Mouse (Mus musculus) intestine, postnatal 0 days (tissue): ENCODE measurements around the gene Grin3a. TPM values are rescaled to one million over a fixed set of nuclear protein-coding genes. Genes with fewer than 3 reads are reported as not detected.

ENCODE experiments used
- ATAC-seq: fragments of 200-750 bp; cut with Nextera tagmentation; 2 replicates; pipeline ENCODE4 v1.8.0; 2017; ENCODE audit warnings: mild to moderate bottlenecking, moderate TSS enrichment, moderate library complexity
- H3K27ac ChIP-seq: fragments of 300-500 bp; sonication (generic); 2 replicates; pipeline ENCODE4 v1.5.1; 2014; ENCODE audit warnings: mild to moderate bottlenecking, low read depth, low read length, moderate library complexity
- H3K27me3 ChIP-seq: fragments of 300-500 bp; sonication (generic); replicated peaks from 2 replicates; pipeline ENCODE4 v1.6.1; 2014; ENCODE audit warnings: low read length, mixed read lengths; ENCODE audit not compliant: control insufficient read depth, insufficient read depth
- H3K36me3 ChIP-seq: fragments of 300-500 bp; sonication (generic); 2 replicates; pipeline ENCODE4 v1.6.1; 2014; ENCODE audit warnings: mild to moderate bottlenecking, moderate library complexity; ENCODE audit not compliant: control insufficient read depth, insufficient read depth
- H3K4me1 ChIP-seq: fragments of 300-500 bp; sonication (generic); replicated peaks from 2 replicates; pipeline ENCODE4 v1.6.1; 2014; ENCODE audit warnings: antibody characterized with exemption, low read length, mixed read lengths; ENCODE audit not compliant: control insufficient read depth, insufficient read depth
- H3K4me2 ChIP-seq: fragments of 300-500 bp; sonication (generic); replicated peaks from 2 replicates; pipeline ENCODE4 v1.6.1; 2014; ENCODE audit warnings: low read depth, mild to moderate bottlenecking, moderate library complexity
- H3K4me3 ChIP-seq: fragments of 300-500 bp; sonication (generic); 2 replicates; pipeline ENCODE4 v1.5.1; 2014; ENCODE audit warnings: low read depth, low read length
- H3K9ac ChIP-seq: fragments of 300-500 bp; sonication (generic); 2 replicates; pipeline ENCODE4 v1.6.1; 2014; ENCODE audit warnings: mild to moderate bottlenecking, low read depth, low read length
- H3K9me3 ChIP-seq: fragments of 300-500 bp; sonication (generic); 2 replicates; pipeline ENCODE4 v1.6.1; 2016; ENCODE audit warnings: mixed run types; ENCODE audit not compliant: control insufficient read depth
- CTCF ChIP-seq: sonication (generic); IDR thresholded peaks from 2 replicates; pipeline ENCODE4 v1.5.1; 2016; ENCODE audit warnings: low read depth, mild to moderate bottlenecking, control low read depth, antibody characterized with exemption, moderate library complexity
- WGBS: fragments of 180-500 bp; shearing (Covaris S2); extraction: QIAGEN DNeasy Blood & Tissue Kit; methylation state at CpG from one replicate; pipeline ENCODE4 v1.1.7; 2014; 5-methylcytosine and 5-hydroxymethylcytosine counted together
- polyA plus RNA-seq: library from polyadenylated mRNA; unstranded; fragments of >200 nt; fragmentation: Nextera tagmentation; extraction: Ambion mirVana; gene quantifications from 2 replicates; pipeline ENCODE4 v1.2.1, GENCODE M21; 2015

Grin3a gene
- polyA plus RNA-seq, 1 experiment from 2014 or later: 0.26 TPM

GRCm38 (mm10) chr4:49843787-49844186 lies 1.8 kb downstream of the Grin3a start:
- ATAC-seq: no peak

GRCm38 (mm10) chr4:49832035-49832434 lies 13.5 kb downstream of the Grin3a start:
- Histone ChIP-seq H3K4me1 (no peaks in the 10 kb centered on the region), H3K27me3 (no peaks in the 10 kb centered on the region), H3K9ac (no peak overlapping the region), H3K4me2 (no peak overlapping the region), H3K4me3 (no peak overlapping the region), H3K27ac (no peak overlapping the region), H3K36me3 (no peaks in the 10 kb centered on the region), H3K9me3 (no peaks in the 10 kb centered on the region)
- TF ChIP-seq CTCF: peak; percentile 40
- no peak for ATAC-seq

More at GRCm38 (mm10) chr4:49843787-49844186, 1.8 kb downstream of the Grin3a start:
- Histone ChIP-seq H3K9ac (no peak overlapping the region), H3K4me2 (no peak overlapping the region), H3K9me3 (no peaks in the 10 kb centered on the region), H3K36me3 (no peaks in the 10 kb centered on the region), H3K27ac (no peak overlapping the region), H3K4me3 (no peak overlapping the region), H3K4me1 (no peaks in the 10 kb centered on the region), H3K27me3 (peaks cover 37% of the 10 kb centered on the region)
- no peak for TF ChIP-seq CTCF
- WGBS: 25% methylated on average over 6 of the region's 6 CpGs

GRCm38 (mm10) chr4:49813852-49814251 lies 31.7 kb downstream of the Grin3a start:
- ATAC-seq: no peak
- 81% methylated on average over 3 of the region's 3 CpGs for WGBS
- Histone ChIP-seq H3K4me3 (no peak overlapping the region), H3K4me2 (no peak overlapping the region), H3K27ac (no peak overlapping the region), H3K4me1 (no peaks in the 10 kb centered on the region), H3K36me3 (no peaks in the 10 kb centered on the region), H3K9me3 (no peaks in the 10 kb centered on the region), H3K27me3 (no peaks in the 10 kb centered on the region), H3K9ac (no peak overlapping the region)
- TF ChIP-seq CTCF: no peak

- no peak overlapping the region for H3K27ac ChIP-seq
- H3K4me1 ChIP-seq: no peaks in the 10 kb centered on the region
- H3K4me3 ChIP-seq: no peak overlapping the region
- H3K9ac ChIP-seq: no peak overlapping the region
- no peak for TF ChIP-seq CTCF
- no peak overlapping the region for H3K4me2 ChIP-seq
- no peaks in the 10 kb centered on the region for H3K27me3 ChIP-seq
- H3K9me3 ChIP-seq: no peaks in the 10 kb centered on the region
- ATAC-seq: no peak
- H3K36me3 ChIP-seq: no peaks in the 10 kb centered on the region
Measured at GRCm38 (mm10) chr4:49806791-49807190, 38.8 kb downstream of the Grin3a start.

GRCm38 (mm10) chr4:49799338-49799737 lies 46.2 kb downstream of the Grin3a start:
- Histone ChIP-seq H3K4me2 (no peak overlapping the region), H3K27ac (no peak overlapping the region), H3K4me3 (no peak overlapping the region), H3K36me3 (no peaks in the 10 kb centered on the region), H3K9ac (no peak overlapping the region), H3K4me1 (no peaks in the 10 kb centered on the region), H3K27me3 (no peaks in the 10 kb centered on the region), H3K9me3 (no peaks in the 10 kb centered on the region)
- WGBS: 87% methylated on average over 2 of the region's 2 CpGs
- no peak for ATAC-seq
- peak; percentile 27 for TF ChIP-seq CTCF

GRCm38 (mm10) chr4:49788971-49789370 lies 56.6 kb downstream of the Grin3a start:
- WGBS: 65% methylated on average over 2 of the region's 2 CpGs
- Histone ChIP-seq H3K9me3 (no peaks in the 10 kb centered on the region), H3K27ac (no peak overlapping the region), H3K36me3 (no peaks in the 10 kb centered on the region), H3K9ac (no peak overlapping the region), H3K4me2 (no peak overlapping the region), H3K27me3 (no peaks in the 10 kb centered on the region), H3K4me3 (no peak overlapping the region), H3K4me1 (no peaks in the 10 kb centered on the region)
- no peak for ATAC-seq
- no peak for TF ChIP-seq CTCF

- 89% methylated on average over 5 of the region's 5 CpGs for WGBS
- ATAC-seq: no peak
- H3K27ac ChIP-seq: no peak overlapping the region
- no peaks in the 10 kb centered on the region for H3K36me3 ChIP-seq
- no peak for TF ChIP-seq CTCF
- H3K9me3 ChIP-seq: no peaks in the 10 kb centered on the region
- no peaks in the 10 kb centered on the region for H3K27me3 ChIP-seq
- no peak overlapping the region for H3K4me2 ChIP-seq
- no peak overlapping the region for H3K4me3 ChIP-seq
- no peak overlapping the region for H3K9ac ChIP-seq
- H3K4me1 ChIP-seq: no peaks in the 10 kb centered on the region
Measured at GRCm38 (mm10) chr4:49742847-49743246, 102.7 kb downstream of the Grin3a start.
